Mouse (Mus musculus) layer of hippocampus, postnatal 10 days (tissue): Measurements from ENCODE around the gene Sema4b. TPM values are rescaled to one million over a fixed set of nuclear protein-coding genes. Genes with fewer than 3 reads are reported as not detected.

Experiments
- DNase-seq, 2 experiments: peaks; one replicate each; pipeline ENCODE4 v3.0.0; 2021; ENCODE audit warnings: low spot score in 2 of 2
- total RNA-seq, 2 experiments: library from RNA; stranded (reverse); gene quantifications; 2 replicates each; pipeline ENCODE4 v1.2.3; 2021

Gene Sema4b
- total RNA-seq, 2 experiments from 2014 or later: 30.4 to 30.7 TPM

DNA sequence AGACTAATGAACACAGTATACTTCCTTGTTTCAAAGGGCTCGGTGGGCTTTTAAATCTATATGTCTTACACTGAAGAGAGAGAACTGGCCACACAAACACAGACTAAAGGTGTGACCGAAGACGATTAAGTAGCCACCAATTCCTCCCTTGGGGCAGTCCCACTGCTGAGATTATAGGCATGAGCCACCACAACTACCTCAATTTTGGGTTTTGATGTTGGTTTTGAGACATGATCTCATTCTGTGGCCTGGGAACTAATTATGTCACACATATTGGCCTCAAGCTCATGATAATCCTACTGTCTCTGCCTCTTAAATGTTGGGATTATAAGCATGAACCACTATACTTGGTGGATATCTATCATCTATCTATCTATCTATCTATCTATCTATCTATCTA is 9.2 kb upstream of the Sema4b start:
- no peak for DNase-seq

DNA sequence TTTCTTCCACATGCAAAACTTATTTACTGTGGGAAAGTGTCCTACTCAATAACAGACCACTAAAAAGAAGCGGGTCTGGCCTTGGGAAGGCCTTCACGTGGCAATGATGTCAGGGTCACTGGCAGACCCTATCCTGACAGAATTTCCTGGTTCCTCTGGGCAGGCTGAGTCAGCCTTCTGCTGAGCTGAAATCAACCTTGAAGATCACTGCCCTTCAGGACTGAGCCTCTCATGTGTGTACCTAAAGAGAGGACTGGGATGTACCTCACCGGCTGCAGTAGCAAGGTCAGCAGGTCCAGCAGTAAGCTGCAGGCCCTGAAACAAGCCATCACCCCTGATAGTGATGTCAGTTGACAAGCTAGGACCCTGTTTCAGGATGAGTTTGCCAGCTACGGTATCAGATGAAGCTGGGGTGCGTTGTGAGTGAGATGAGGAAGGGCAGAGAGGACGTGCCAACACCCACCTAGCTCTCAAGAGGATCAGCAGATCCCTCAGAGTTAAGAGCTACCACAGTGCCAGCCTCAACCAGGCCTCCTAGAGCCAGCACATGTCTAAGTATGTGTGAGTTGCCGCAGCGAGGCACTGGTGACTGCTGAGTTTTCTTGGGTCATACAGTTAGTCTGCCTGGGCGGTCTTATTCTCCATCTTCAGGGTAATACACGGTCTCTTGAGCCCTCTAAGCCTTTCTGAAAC is 8.5 kb upstream of the Sema4b start:
- DNase-seq: no peak

- DNase-seq: no peak
Measured at GRCm38 (mm10) chr7:80179327-80179726, 7.3 kb upstream of the Sema4b start.

DNA sequence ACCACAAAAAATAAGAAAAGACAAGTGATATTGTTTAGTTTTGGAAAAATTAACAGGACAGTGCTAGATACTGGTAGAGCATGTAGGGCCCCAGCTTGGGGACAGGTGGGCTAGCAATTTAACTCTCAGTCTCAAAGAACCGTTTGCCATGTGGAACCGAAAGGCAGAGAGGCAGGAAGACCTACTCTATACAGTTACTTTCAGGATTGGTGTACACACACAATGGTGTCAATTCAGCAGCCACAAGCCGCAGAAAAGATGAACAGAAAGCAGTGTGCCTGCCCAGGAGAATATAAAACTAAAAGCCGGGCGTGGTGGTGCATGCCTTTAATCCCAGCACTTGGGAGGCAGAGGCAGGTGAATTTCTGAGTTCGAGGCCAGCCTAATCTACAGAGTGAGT is 6.9 kb upstream of the Sema4b start:
- no peak for DNase-seq

- no peak for DNase-seq
Measured at GRCm38 (mm10) chr7:80180202-80180601, 6.4 kb upstream of the Sema4b start.

DNA sequence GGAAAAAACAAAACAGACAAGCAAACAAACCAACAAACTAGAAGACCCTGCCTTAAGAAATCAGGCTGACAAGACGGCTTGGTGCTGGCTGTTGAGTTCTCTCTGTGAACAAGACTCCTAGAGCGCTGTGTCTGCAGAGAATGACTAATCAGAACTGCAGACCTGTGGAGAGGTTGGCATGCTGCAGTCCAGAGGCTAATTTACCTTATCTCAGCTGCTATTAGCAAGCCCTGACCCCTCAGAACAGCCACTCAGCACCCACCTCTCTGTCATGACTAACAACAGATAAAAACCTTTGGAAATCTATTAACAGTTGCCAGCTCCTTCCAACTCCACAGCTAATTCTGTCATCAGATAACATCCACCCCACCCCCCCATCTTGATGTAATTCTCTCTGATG is 5.6 kb upstream of the Sema4b start:
- DNase-seq: no peak

DNA sequence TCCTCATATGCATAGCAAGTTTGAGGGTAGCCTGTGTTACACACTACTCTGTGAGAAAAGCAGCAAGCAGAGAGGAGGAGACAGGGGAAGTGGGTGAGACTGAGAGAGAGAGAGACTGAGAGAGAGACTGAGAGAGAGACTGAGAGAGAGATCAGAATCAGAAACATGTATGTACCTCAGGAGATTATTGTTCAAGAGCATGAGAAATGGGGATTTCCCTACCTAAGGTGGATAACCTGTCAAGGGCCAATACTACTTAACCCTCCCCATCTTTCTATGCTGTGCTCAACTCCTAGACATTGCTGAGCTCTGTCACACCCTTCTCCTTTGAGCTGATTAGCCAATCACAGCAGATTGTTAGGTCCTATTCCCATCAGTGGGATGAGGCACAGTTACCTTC is 4.5 kb upstream of the Sema4b start:
- no peak for DNase-seq

GRCm38 (mm10) chr7:80183466-80183865 is 3.2 kb upstream of the Sema4b start:
- DNase-seq: no peak

- DNase-seq: no peak
Measured at GRCm38 (mm10) chr7:80183969-80184368, 2.7 kb upstream of the Sema4b start.

DNA sequence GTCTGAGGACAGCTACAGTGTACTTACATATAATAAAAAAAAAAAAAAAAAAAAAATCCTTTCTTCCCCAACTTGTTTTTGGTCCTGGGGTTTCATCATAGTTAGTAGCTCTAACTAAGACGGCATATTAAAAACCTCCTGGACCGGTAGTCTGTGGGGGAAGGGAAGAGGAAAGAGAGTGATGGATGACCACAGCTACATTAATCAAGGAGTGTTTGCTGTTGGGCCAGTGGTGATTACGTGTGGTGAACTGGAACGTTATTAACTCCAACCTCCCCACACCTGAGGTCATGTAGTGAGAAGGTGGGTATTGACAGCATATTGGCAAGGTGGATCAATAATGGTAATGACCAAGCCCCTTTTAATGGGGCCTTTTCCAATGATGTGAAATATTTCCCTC is 2.1 kb upstream of the Sema4b start:
- DNase-seq: no peak

DNA sequence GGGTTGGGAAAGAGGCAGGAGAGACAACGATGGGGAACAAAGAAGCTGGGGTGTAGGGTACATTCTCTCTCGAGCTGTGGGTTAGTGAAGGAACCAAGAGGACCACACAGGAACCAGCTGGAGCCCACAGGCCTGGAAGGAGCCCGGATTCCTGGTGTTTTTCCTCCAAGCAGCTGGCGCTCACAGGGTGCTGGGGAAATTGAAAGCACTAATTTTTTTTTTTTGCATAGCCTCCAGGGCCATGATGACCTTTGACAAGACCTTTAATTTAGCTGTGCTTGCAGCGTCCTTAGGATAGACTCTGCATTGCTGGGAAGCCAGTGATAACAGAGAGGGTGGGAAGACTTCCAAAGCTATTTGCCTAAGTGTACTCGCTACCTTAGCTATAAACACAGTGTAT is 1.7 kb upstream of the Sema4b start:
- DNase-seq: no peak

- no peak for DNase-seq
Measured at GRCm38 (mm10) chr7:80186021-80186420, 620 bp upstream of the Sema4b start.

DNA sequence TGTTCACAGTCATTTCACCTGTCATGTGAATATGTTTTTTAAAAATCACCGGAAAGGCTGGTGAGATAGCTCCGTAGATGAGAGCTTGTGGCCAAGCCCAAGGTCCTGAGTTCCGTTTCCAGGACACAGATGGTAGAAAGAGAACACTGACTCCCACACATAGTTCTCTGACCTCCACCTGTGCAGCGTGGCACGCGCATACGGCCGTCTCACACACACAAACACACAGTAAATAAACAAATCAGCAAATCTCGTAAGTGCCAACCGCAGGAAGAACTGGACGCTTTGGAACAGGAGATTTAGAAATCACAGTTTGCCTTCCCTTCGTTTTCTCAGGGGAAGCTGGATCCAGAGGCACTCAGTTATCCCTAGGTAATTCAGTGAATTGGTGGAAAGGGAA is 860 bp downstream of the Sema4b start:
- no peak for DNase-seq

GRCm38 (mm10) chr7:80188579-80189125 is 2.0 kb downstream of the Sema4b start:
- DNase-seq: no peak

DNA sequence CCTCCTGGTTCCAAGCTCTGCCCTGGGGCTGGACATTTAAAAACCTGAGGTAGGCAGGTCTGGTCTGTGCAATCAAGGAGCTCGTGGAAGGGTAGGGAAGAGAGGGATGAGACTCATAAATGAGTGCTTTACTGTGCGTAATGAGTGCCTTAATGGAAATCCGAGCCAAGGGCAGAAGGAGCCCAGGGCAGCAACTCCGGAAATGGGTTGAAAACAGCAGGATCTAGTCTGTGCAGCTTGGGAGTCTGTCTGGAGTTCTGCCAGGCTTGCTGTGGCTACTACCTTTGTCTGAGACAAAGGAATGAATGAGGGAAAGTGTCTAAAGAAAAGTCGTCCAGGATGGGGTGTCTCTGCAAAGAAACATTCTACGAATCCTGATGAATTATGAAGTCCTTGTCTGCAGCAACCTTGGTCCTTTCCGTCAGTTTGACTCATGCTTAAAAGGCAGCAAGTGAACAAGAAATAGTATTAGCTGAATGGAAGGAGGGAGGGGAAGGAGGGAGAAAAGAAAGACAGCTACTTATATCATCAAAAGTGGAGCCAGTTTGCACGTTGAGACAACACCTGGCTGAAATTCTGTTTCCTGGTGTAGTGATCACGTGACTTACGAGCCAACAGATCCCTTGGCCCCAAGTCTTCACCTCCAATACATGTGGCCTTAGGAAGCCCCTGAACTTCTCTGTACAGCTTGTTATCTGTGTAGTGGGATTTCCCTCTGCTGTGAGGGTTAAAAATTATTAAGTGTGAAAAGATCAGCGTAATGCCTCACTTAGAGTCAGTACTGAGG is 2.7 kb downstream of the Sema4b start:
- no peak for DNase-seq

- no peak for DNase-seq
Measured at GRCm38 (mm10) chr7:80191455-80191854, 4.8 kb downstream of the Sema4b start.

GRCm38 (mm10) chr7:80192226-80193061 is 5.8 kb downstream of the Sema4b start:
- peak; percentile 78 to 86 for DNase-seq

GRCm38 (mm10) chr7:80193941-80194739 is 7.5 kb downstream of the Sema4b start:
- DNase-seq: no peak

DNA sequence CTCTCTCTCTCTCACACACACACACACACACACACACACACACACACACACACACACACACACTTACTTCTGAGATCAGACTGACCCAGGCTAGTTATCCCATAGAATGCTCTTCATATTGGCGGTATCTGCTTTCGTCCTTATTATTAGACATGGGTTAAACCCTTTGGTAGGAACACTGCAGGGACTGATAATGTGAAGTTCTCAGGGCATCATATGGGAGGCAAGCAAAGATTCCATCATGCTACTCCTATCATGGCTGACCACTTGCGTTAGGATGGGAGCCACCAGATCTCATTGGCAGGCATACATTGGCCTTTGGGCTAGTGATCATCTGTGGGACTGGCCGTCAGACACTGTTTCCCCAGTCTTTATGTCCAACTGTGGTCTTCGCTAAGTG is 8.5 kb downstream of the Sema4b start:
- no peak for DNase-seq

GRCm38 (mm10) chr7:80195576-80196263 is 9.1 kb downstream of the Sema4b start:
- no peak for DNase-seq
